Mouse (Mus musculus) bone marrow macrophage, adult 2 months (primary cell): ENCODE measurements around the gene Vti1b.

Source experiments
- CTCF ChIP-seq: IDR thresholded peaks from 2 replicates; pipeline ENCODE4 v1.5.1; 2012; ENCODE audit warnings: low read depth, mild to moderate bottlenecking, low read length, moderate library complexity
- POLR2A ChIP-seq: IDR thresholded peaks from 2 replicates; pipeline ENCODE4 v1.6.1; 2012; ENCODE audit warnings: mild to moderate bottlenecking, low read depth, low read length, borderline replicate concordance

DNA sequence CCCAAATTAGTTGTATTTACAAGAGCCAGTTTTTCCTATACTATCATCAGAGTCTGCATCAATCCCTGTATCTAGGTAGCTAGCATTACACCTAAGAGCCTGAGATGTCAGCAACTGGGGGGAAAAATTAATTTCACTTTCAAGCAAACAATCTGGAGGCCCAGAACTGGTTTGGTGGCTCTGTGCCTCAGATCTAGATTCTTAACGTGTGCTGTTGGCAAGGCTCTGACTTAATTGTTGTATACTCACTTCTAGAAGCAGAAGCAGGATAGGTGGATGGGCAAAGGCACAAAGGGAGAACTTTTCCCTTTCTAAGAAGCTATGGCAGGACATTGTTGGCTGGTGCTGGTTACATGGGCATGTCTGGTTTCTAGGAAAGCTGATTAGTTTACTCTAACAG is 33.0 kb downstream of the Vti1b start:
- TF ChIP-seq POLR2A: no peak
- TF ChIP-seq CTCF: no peak
